Comparison of ENCODE assay signal across 8 mouse cellular contexts in genomic region chr3:101713138-101713638, GRCm38 (mm10).
A peak's percentile ranks its signal among the peaks of the same experiment; 100 is the strongest.
DNase-seq lines count a peak whose midpoint lies in the region; ATAC-seq lines count a peak whose summit lies in the region.

No protein-coding gene starts in this region.

- peak overlapping the region; percentile 84 for H3K27ac ChIP-seq in kidney, embryonic 15.5 days
- H3K27ac ChIP-seq in limb, embryonic 13.5 days, result peak overlapping the region; percentile 16

- H3K9me3 ChIP-seq in kidney, embryonic 15.5 days (replicated peaks), result no peaks in the 10 kb centered on the region
- H3K9me3 ChIP-seq in limb, embryonic 13.5 days, result no peaks in the 10 kb centered on the region

- WGBS in kidney, embryonic 15.5 days, result 22% methylated on average over 11 of the region's 11 CpGs
- 24% methylated on average over 11 of the region's 11 CpGs for WGBS in limb, embryonic 13.5 days

- H3K9ac ChIP-seq in kidney, embryonic 15.5 days, result no peak overlapping the region
- no peak overlapping the region for H3K9ac ChIP-seq in limb, embryonic 13.5 days

- 0 out of 2 replicates have a peak, but pooled peaks cover 4% of the 10 kb centered on the region for H3K27me3 ChIP-seq in kidney, embryonic 15.5 days
- H3K27me3 ChIP-seq in limb, embryonic 13.5 days, result no peaks in the 10 kb centered on the region

- H3K4me3 ChIP-seq in kidney, embryonic 15.5 days (replicated peaks), result no peak overlapping the region
- no peak overlapping the region for H3K4me3 ChIP-seq in limb, embryonic 13.5 days

- peak overlapping the region; percentile 47 for H3K4me2 ChIP-seq in kidney, embryonic 15.5 days
- peak overlapping the region; percentile 28 for H3K4me2 ChIP-seq in limb, embryonic 13.5 days (replicated peaks)

- 0 out of 2 replicates have a peak, but pooled peaks have one; percentile 26 for ATAC-seq in kidney, embryonic 15.5 days (replicated peaks; ENCODE audit: low FRiP score)
- no peak for ATAC-seq in limb, embryonic 13.5 days (ENCODE audit: low FRiP score, low read depth)
- no peak for ATAC-seq in monocyte, adult 5-6 weeks (replicated peaks; ENCODE audit: insufficient number of reproducible peaks, low FRiP score, low TSS enrichment, poor library complexity, severe bottlenecking)

- DNase-seq in kidney, adult 9 months, result no peak
- DNase-seq in embryo, embryonic 11 days, result peak; percentile 48
- DNase-seq in heart, adult 9 months (ENCODE audit: low spot score in 2 of 2), result peak; percentile 64 to 68
- no peak for DNase-seq in layer of hippocampus, adult 9-11 months
- DNase-seq in urinary bladder, postnatal 36 days (ENCODE audit: low spot score in 2 of 2), result no peak

- peaks cover 39% of the 10 kb centered on the region for H3K4me1 ChIP-seq in kidney, embryonic 15.5 days
- H3K4me1 ChIP-seq in limb, embryonic 13.5 days, result peaks cover 54% of the 10 kb centered on the region

- H3K36me3 ChIP-seq in kidney, embryonic 15.5 days, result no peaks in the 10 kb centered on the region
- no peaks in the 10 kb centered on the region for H3K36me3 ChIP-seq in limb, embryonic 13.5 days

Comparison
In these comparisons a context has a peak if more than half of its experiments do, and no peak if none do; other contexts are left out.
1. DNase-seq: peak in embryo, embryonic 11 days (single experiment) and heart, adult 9 months (2 of 2); none in kidney, adult 9 months (single experiment), layer of hippocampus, adult 9-11 months (single experiment) and urinary bladder, postnatal 36 days (0 of 2).